Mouse (Mus musculus): ENCODE data around the gene Lingo3.

DNA sequence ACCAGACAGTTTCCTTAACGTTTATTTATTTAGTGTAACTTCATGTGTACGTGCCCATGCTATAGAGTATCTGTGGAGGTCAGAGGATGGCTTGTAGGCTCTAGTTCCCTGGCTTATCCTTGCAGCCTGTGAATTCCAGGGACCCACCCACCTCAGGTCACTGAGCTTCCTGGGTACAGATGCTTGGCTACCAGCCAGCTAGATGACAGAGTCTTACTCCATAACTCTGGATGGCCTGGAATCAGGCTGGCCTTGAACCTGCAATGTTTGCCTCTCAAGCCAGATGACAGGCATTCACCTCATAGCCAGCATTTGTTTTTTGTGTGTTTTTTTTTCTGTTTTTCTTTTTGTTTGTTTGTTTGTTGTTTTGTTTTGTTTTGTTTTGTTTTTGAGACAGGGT, 26.7 kb downstream of the Lingo3 start:
- no peak for TF ChIP-seq POLR2A (IDR thresholded peaks at IDR 0.05; ENCODE audit: borderline replicate concordance, control insufficient read depth, low read depth, low read length)
- TF ChIP-seq CTCF (IDR thresholded peaks at IDR 0.05; ENCODE audit: control insufficient read depth, insufficient read depth, low read length) = no peak
